Mouse (Mus musculus) kidney, embryonic 14.5 days (tissue): Measurements from ENCODE around the gene Adam23. TPM values are rescaled to one million over a fixed set of nuclear protein-coding genes. Genes with fewer than 3 reads are reported as not detected.

ENCODE experiments used
- polyA plus RNA-seq: library from polyadenylated mRNA; unstranded; fragments of >200 nt; fragmentation: Nextera tagmentation; extraction: Ambion mirVana; gene quantifications from 2 replicates; pipeline ENCODE4 v1.2.1, GENCODE M21; 2014

The Adam23 gene
- polyA plus RNA-seq, 1 experiment from 2014 or later = 1.5 TPM

Other genes with a start within 250 kb of the Adam23 start
- gene Gpr1, start 231.3 kb upstream of the Adam23 start, polyA plus RNA-seq = 0.10 and 0.28 TPM in 2 replicates
- 8.1 and 8.6 TPM in 2 replicates for gene Zdbf2, start 172.6 kb upstream of the Adam23 start, polyA plus RNA-seq
- not detected in 2 replicates for gene Gm39653, start 170.1 kb downstream of the Adam23 start, polyA plus RNA-seq
- not detected in 2 replicates for gene Dytn, start 241.0 kb downstream of the Adam23 start, polyA plus RNA-seq